ENCODE assay signal across 19 mouse cellular contexts in the genomic region with DNA sequence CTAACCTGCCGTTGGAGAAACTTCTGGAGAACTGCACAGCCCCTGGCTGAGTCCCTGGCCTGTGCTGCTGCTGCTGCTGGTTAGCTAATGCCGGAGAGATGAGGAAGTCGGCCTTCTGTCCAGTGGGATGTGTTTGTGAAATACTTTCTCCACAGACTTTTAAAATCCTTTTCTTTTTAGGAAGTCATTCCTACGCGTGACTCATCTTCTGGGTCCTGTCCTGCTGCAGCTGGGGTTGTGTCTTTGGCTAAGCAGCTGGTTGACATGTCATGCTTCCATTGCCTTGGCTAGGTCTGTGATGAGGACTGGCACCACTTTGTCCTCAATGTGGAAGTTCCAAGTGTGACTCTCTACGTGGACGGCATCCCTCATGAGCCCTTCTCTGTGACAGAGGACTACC. TPM values are rescaled to one million over a fixed set of nuclear protein-coding genes. Genes with fewer than 3 reads are reported as not detected.
A peak's percentile ranks its signal among the peaks of the same experiment; 100 is the strongest.
DNase-seq lines count a peak whose midpoint lies in the region; ATAC-seq and TF ChIP-seq lines count a peak whose summit lies in the region.
"Had no signal": no experiment of that assay in that cellular context is flagged by ENCODE, and none has a peak within 500 bp of the region (broad histone marks: within the 10 kb centered on the region; RNA-seq: fewer than 3 reads in every experiment).

No protein-coding gene starts in this region.

- H3K36me3 ChIP-seq in hindbrain, postnatal 0 days (ENCODE audit: insufficient read depth, low read length): peaks cover 73% of the 10 kb centered on the region

- WGBS in hindbrain, postnatal 0 days: 81% methylated on average over 7 of the region's 7 CpGs

- no peaks in the 10 kb centered on the region for H3K27me3 ChIP-seq in hindbrain, postnatal 0 days (ENCODE audit: insufficient read depth, low read length)
- H3K27me3 ChIP-seq: embryonic facial prominence, embryonic 13.5 days; midbrain, embryonic 15.5 days had no signal

- H3K9me3 ChIP-seq in hindbrain, postnatal 0 days (ENCODE audit: low read length): no peaks in the 10 kb centered on the region
- H3K9me3 ChIP-seq: embryonic facial prominence, embryonic 13.5 days; midbrain, embryonic 15.5 days had no signal

- no peak overlapping the region for H3K27ac ChIP-seq in hindbrain, postnatal 0 days
- H3K27ac ChIP-seq: embryonic facial prominence, embryonic 13.5 days; heart, adult 2 months; midbrain, embryonic 15.5 days had no signal

- DNase-seq in heart, adult 8-10 months (ENCODE audit: low spot score): peak; percentile 30
- no peak for DNase-seq in heart, postnatal 4 days
- peak; percentile 54 for DNase-seq in 3134 (ENCODE audit: extremely low read depth, insufficient read length, low spot score)
- DNase-seq in Muller cell, postnatal 12 days (ENCODE audit: inconsistent ontology term): peak; percentile 50
- peak; percentile 24 to 46 for DNase-seq in heart, postnatal 10 days
- no peak for DNase-seq in hindbrain, postnatal 0 days (ENCODE audit: low spot score)
- no peak for DNase-seq in ovary, postnatal 14 days (ENCODE audit: low spot score)
- DNase-seq: adrenal gland, postnatal 10 days; cerebellum, adult 18-20 months; kidney, adult 18-20 months; kidney, postnatal 14 days; layer of hippocampus, adult 9-11 months; lung, adult 2 months; spleen, adult 18-20 months; thymus, adult 18-20 months had no signal

- H3K4me1 ChIP-seq in hindbrain, postnatal 0 days (ENCODE audit: insufficient read depth, low read length): no peaks in the 10 kb centered on the region
- H3K4me1 ChIP-seq: midbrain, embryonic 15.5 days had no signal

- no peak overlapping the region for H3K4me2 ChIP-seq in hindbrain, postnatal 0 days (ENCODE audit: low read depth, low read length)
- H3K4me2 ChIP-seq: embryonic facial prominence, embryonic 13.5 days; midbrain, embryonic 15.5 days had no signal

- H3K4me3 ChIP-seq in hindbrain, postnatal 0 days (ENCODE audit: low read length): no peak overlapping the region
- H3K4me3 ChIP-seq: embryonic facial prominence, embryonic 13.5 days; heart, adult 2 months; midbrain, embryonic 15.5 days had no signal

- TF ChIP-seq CTCF in hindbrain, postnatal 0 days (IDR thresholded peaks at IDR 0.05; ENCODE audit: low read depth): no peak

- H3K9ac ChIP-seq in hindbrain, postnatal 0 days (replicated peaks; ENCODE audit: low read length): no peak overlapping the region
- H3K9ac ChIP-seq: embryonic facial prominence, embryonic 13.5 days; midbrain, embryonic 15.5 days had no signal

- intact Hi-C loops in heart, postnatal 10 days (cut with DNase I): no loop called here

- ATAC-seq in hindbrain, postnatal 0 days: no peak
- ATAC-seq: forebrain, embryonic 16.5 days; midbrain, embryonic 15.5 days had no signal

RNA-seq across cellular contexts. Expression of a gene that starts 51.7 kb away (rescaled TPM):
- total RNA-seq in heart, adult 8-10 months (2022): 10 to 100 TPM; 85.3 to 96.5 (median 94.1) TPM
- total RNA-seq in heart, postnatal 4 days (2021): 10 to 100 TPM; 66.8 to 73.7 TPM
- total RNA-seq in heart, postnatal 10 days (2021): 10 to 100 TPM; 84.3 to 88.1 TPM
- total RNA-seq in hindbrain, postnatal 0 days (2014; rRNA removed): 590 and 603 TPM in 2 replicates
- 193 and 206 TPM in 2 replicates for polyA plus RNA-seq in hindbrain, postnatal 0 days (2015; fragmentation: Nextera tagmentation; extraction: Ambion mirVana)

Comparison
In these comparisons a context has a peak if more than half of its experiments do, and no peak if none do; other contexts are left out.
1. DNase-seq: peak in heart, adult 8-10 months (single experiment), 3134 (single experiment), Muller cell, postnatal 12 days (single experiment) and heart, postnatal 10 days (2 of 2); none in heart, postnatal 4 days (single experiment), hindbrain, postnatal 0 days (single experiment) and ovary, postnatal 14 days (single experiment).